Mouse (Mus musculus) embryonic fibroblast, embryonic 13.5 days (primary cell): ENCODE measurements around the gene Itga9.

Experiments
- CTCF ChIP-seq: IDR thresholded peaks from 2 replicates; pipeline ENCODE4 v1.5.1; 2011; ENCODE audit warnings: mild to moderate bottlenecking, control low read depth, low read length, moderate library complexity, borderline replicate concordance; ENCODE audit not compliant: insufficient read depth
- POLR2A ChIP-seq: IDR thresholded peaks from 2 replicates; pipeline ENCODE4 v1.6.1; 2011; ENCODE audit warnings: low read depth, mild to moderate bottlenecking, control low read depth, low read length, moderate library complexity

DNA sequence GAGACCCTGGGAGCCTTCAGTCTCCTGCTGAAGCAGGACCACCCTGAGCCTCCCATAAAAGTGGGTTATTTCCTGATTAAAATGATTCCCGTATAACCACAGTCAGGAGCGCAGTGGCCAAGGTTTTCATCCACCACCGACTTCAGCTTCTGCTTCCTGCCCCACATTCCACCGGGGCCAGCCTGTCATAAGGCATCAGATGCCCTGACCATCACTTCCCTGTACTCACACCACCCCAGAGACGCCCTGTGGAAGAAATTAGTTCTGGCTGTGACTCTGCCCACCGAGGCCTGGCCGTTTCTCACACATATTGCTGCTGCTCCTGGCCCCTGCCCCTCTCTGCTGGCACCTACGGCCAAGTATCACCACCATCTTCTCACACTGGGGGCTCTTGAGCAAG lies 261.4 kb downstream of the Itga9 start:
- no peak for TF ChIP-seq CTCF
- TF ChIP-seq POLR2A = no peak
